Mouse (Mus musculus): ENCODE data around the gene Shld2. TPM values are rescaled to one million over a fixed set of nuclear protein-coding genes. Genes with fewer than 3 reads are reported as not detected.
A peak's percentile ranks its signal among the peaks of the same experiment; 100 is the strongest.

Shld2 gene
- polyA plus RNA-seq, 1 experiment from 2014 or later = 6.0 TPM

DNA sequence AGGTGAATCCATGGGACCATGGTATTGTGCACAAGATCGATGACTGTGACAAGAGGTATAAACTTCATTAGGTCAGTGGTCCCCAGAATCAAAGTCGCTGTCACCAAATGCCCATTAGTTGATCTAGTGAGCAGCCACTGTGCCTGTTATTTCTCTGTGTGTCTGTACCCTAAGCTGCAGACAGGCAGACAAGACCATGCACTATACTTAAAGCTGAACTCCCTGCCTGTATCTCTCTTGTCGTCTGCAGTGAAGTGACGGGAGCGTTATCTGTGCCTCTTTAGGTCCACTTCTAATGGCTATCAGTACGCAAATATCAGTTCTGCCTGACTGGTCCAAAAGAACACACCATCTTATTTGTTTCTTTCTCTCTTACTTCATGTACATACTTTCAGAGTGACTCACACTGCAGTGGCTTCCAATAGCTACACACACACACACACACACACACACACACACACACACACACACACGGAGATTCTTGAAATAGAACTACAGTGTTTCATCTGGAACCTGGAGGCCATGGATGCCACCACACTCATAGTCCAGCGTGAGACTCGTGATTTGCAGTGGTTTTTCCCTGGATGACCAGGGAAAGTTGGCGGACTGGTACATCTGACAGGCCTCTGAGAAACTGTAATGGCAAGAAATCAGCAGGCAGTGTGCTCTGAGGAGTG is 81.3 kb downstream of the Shld2 start:
- Histone ChIP-seq H3K4me2 (no peak overlapping the region), H3K4me1 (replicated peaks) (no peaks in the 10 kb centered on the region), H3K27me3 (no peaks in the 10 kb centered on the region), H3K4me3 (no peak overlapping the region), H3K9me3 (no peaks in the 10 kb centered on the region), H3K27ac (replicated peaks) (no peak overlapping the region), H3K9ac (no peak overlapping the region), H3K36me3 (no peaks in the 10 kb centered on the region)
- 92% methylated on average over 10 of the region's 10 CpGs for WGBS
- ATAC-seq (ENCODE audit: low read depth) = no peak

DNA sequence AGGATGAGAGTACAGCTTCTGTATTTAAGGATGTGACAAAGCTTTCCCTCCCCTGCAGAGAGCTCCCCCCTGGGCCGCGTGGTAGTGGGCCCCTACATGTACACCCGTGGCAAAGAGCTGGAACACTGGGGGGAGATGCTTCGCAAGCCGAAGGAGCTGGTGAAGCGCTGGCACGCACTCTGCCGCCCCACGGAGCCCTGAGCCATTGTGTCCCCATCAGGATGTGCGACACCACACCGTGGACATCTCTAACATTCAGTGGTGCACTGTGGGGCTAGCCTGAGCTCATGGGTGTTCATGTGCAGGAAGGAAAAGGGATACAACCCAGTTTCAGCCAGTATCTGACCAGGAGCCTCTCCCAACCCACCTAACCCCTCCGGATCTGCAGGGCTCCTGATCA is 82.3 kb downstream of the Shld2 start:
- Histone ChIP-seq H3K27me3 (no peaks in the 10 kb centered on the region), H3K4me1 (replicated peaks) (no peaks in the 10 kb centered on the region), H3K9me3 (no peaks in the 10 kb centered on the region), H3K4me2 (no peak overlapping the region), H3K27ac (replicated peaks) (no peak overlapping the region), H3K36me3 (no peaks in the 10 kb centered on the region), H3K4me3 (no peak overlapping the region), H3K9ac (no peak overlapping the region)
- no peak for ATAC-seq (ENCODE audit: low read depth)
- WGBS = 86% methylated on average over 12 of the region's 12 CpGs

DNA sequence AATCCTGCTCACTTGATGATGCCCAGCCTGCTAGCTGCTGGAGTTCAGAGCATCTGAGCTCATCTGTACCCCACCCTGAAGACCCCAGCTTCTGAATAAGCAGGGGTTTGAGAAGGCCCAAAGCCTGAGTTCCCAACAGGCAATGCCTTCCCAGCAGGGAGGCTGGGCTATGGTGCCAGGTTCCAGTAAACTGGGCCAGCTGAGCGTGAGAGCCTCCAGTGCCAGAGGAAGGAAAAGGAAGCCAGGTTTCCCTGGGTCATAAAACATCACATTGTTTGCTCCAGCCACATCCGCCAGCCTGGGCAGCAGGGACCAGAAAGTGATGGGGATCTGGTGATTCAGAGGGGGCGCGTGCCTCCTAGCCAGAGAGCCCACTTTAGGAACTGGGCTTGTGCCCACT is 83.7 kb downstream of the Shld2 start:
- H3K27ac ChIP-seq (replicated peaks) = no peak overlapping the region
- no peak overlapping the region for H3K4me3 ChIP-seq
- H3K27me3 ChIP-seq = 0 out of 2 replicates have a peak, but pooled peaks cover 4% of the 10 kb centered on the region
- no peaks in the 10 kb centered on the region for H3K9me3 ChIP-seq
- WGBS = 64% methylated on average over 4 of the region's 4 CpGs
- H3K36me3 ChIP-seq = no peaks in the 10 kb centered on the region
- ATAC-seq (ENCODE audit: low read depth) = no peak
- H3K4me2 ChIP-seq = no peak overlapping the region
- H3K9ac ChIP-seq = no peak overlapping the region
- no peaks in the 10 kb centered on the region for H3K4me1 ChIP-seq (replicated peaks)

DNA sequence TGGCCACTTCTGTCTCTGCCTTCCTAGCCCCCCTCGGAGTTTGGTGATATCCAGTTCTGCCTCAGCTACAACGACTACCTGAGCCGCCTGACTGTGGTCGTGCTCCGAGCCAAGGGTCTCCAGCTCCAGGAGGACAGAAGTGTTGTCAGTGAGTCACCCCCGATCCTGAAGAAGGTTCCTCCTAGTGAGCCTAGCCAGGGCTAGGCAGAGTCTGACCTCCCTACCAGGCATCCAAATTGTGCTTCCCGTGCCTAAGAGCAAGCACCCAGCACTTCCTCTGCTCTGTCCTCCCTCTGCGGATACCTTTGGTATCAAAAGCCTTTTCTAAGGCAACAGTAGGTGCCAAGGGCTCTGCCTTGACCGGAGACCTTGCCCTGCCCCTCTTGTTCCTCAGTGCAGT is 84.3 kb downstream of the Shld2 start:
- H3K9me3 ChIP-seq = no peaks in the 10 kb centered on the region
- no peak overlapping the region for H3K27ac ChIP-seq (replicated peaks)
- no peaks in the 10 kb centered on the region for H3K36me3 ChIP-seq
- WGBS = 87% methylated on average over 9 of the region's 9 CpGs
- H3K9ac ChIP-seq = no peak overlapping the region
- H3K4me2 ChIP-seq = no peak overlapping the region
- H3K27me3 ChIP-seq = peaks cover 10% of the 10 kb centered on the region
- no peak overlapping the region for H3K4me3 ChIP-seq
- no peak for ATAC-seq (ENCODE audit: low read depth)
- no peaks in the 10 kb centered on the region for H3K4me1 ChIP-seq (replicated peaks)

DNA sequence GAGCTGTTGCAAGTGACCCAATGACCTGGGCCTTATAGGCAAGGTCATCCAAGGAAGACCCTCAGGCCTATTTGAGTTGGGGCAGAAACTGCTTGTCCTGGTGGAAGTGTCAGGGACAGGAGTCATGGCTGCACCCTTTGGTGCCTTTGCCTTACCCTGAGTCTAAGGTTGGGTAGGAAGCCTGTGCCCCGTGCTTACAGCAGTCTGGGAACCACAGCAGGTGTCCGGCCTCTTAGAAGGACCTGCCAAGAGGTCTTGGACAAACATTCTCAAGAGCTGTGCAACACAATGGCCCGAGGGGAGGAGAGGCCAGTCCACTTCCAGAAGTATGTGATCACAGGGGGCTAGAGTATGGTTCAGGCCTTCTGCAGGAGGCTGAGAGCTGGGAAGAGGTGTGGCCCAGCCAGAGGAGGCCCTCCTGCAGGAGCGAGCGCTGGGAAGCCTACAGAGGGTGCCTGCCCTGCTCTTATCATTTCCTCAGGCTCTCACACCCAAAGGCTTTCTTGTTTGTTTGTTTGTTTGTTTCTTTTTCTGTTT is 86.9 kb downstream of the Shld2 start:
- Histone ChIP-seq H3K36me3 (no peaks in the 10 kb centered on the region), H3K27ac (replicated peaks) (no peak overlapping the region), H3K4me3 (no peak overlapping the region), H3K27me3 (peaks cover 35% of the 10 kb centered on the region), H3K9me3 (no peaks in the 10 kb centered on the region), H3K9ac (no peak overlapping the region), H3K4me1 (replicated peaks) (peaks cover 4% of the 10 kb centered on the region), H3K4me2 (no peak overlapping the region)
- 78% methylated on average over 5 of the region's 5 CpGs for WGBS
- ATAC-seq (ENCODE audit: low read depth) = no peak

DNA sequence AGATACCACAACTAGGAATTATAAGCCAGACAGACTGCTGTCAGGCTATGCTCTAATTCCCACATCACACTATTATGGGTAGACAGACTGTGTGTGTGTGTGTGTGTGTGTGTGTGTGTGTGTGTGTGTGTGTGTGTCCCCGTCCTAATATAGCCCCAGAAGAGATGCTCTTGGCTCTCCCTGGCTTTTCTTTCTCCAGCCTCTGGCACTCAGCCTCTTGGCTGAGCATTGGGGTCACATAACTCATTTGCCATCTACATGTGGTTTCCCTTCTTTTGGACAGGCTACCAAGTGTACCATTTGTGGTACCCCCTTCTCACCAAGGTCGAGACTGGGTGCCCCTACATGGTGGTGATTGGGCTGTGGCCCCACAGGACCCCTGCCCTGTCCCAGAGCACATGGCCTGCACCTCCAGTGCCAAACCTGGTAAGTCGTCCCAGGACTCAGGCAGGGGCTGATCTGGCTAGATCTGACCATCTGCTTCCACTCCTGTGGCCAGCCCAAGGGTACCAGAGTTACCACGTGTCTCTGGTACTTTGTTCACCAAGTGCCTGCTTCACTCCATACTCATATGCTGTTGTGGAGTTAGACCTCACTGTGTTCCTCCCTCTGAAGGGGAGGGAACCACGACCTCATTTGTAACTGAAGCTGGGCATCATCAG is 88.7 kb downstream of the Shld2 start:
- no peak for ATAC-seq (ENCODE audit: low read depth)
- Histone ChIP-seq H3K27me3 (peaks cover 35% of the 10 kb centered on the region), H3K4me1 (replicated peaks) (peaks cover 4% of the 10 kb centered on the region), H3K4me2 (no peak overlapping the region), H3K27ac (replicated peaks) (no peak overlapping the region), H3K9me3 (no peaks in the 10 kb centered on the region), H3K36me3 (no peaks in the 10 kb centered on the region), H3K9ac (no peak overlapping the region), H3K4me3 (no peak overlapping the region)
- WGBS = 77% methylated on average over 5 of the region's 5 CpGs

DNA sequence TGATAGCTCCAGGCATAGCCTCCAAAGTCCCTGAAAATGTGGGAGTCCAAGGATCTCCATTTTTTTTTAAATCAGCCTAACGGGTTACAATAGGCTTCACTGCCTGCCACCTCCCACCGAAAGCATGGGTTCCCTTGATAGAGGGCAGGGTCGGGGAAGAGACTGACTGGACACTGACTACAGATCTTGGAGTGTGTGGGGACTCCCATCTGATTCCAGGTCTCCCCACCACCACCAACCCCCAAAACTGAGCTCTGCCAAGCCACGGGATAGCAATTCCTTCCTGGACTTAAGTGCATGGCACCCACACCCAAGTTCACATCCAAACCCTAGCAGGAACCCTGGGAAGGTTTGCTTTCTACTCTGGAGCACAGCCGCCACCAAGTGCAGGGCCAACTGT is 89.9 kb downstream of the Shld2 start:
- 79% methylated on average over 5 of the region's 5 CpGs for WGBS
- no peak for ATAC-seq (ENCODE audit: low read depth)

DNA sequence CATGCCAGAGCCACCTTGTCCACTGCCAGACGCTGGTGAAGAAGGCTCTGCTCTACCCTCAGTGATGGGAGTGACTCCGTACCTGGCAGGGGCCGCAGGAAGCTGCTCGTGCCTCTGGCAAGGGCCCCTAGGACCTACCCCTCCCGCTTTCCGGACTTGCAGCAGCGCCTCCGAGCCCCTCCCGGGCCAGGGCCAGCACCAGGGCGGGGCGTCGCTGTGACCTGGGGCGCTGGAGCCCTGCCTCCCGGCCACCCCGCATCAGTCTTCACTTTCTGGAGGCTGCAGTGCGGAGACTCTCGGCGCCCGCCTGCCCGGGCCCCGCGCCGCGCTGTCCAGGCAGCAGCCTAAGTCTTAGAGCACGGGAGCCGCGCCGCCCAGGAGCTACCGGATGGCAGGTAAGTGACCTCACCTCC is 90.5 kb downstream of the Shld2 start:
- H3K4me3 ChIP-seq = peak overlapping the region; percentile 24
- H3K27me3 ChIP-seq = peaks cover 35% of the 10 kb centered on the region
- H3K9ac ChIP-seq = no peak overlapping the region
- ATAC-seq (ENCODE audit: low read depth) = peak; percentile 53
- no peaks in the 10 kb centered on the region for H3K9me3 ChIP-seq
- H3K27ac ChIP-seq (replicated peaks) = no peak overlapping the region
- H3K4me1 ChIP-seq (replicated peaks) = peaks cover 4% of the 10 kb centered on the region
- H3K36me3 ChIP-seq = no peaks in the 10 kb centered on the region
- WGBS = 4% methylated on average over 29 of the region's 29 CpGs
- H3K4me2 ChIP-seq = peak overlapping the region; percentile 51

More for the DNA sequence above, 89.9 kb downstream of the Shld2 start:
- no peak overlapping the region for H3K9ac ChIP-seq
- H3K4me3 ChIP-seq = no peak overlapping the region
- H3K27ac ChIP-seq (replicated peaks) = no peak overlapping the region
- peaks cover 35% of the 10 kb centered on the region for H3K27me3 ChIP-seq
- H3K4me1 ChIP-seq (replicated peaks) = peaks cover 4% of the 10 kb centered on the region
- H3K9me3 ChIP-seq = no peaks in the 10 kb centered on the region
- no peak overlapping the region for H3K4me2 ChIP-seq
- no peaks in the 10 kb centered on the region for H3K36me3 ChIP-seq

DNA sequence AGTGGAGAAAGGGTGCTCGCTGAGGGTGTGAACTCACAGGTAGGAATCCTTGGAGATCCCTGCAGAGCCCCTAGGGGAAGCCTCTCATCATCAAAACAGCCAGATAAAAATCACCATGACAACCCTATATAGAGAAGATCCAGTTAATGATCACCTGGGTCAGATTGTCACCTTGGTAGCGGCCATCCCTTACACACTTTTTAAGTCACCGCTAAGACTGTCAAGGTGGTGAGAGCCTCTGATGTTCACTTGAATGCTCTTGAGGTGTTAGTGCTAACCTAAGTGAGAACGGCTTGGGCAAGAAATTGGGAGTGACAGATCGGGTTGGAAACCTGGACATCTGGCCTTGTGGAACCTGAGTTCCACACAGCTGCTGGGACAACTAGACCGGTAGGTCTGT is 91.0 kb downstream of the Shld2 start, which contains the start of gene Syt15:
TSS of gene Syt15 (plus strand) at position 301 of the 400 bp plus-strand sequence.
- peak within 1 kb of the TSS; percentile 51 for H3K4me2 ChIP-seq
- no peak for ATAC-seq (ENCODE audit: low read depth)
- WGBS = 74% methylated on average over 6 of the region's 6 CpGs
- H3K36me3 ChIP-seq = no peaks in the 10 kb centered on the region
- peaks cover 35% of the 10 kb centered on the region for H3K27me3 ChIP-seq
- no peaks in the 10 kb centered on the region for H3K9me3 ChIP-seq
- H3K4me3 ChIP-seq = peak within 1 kb of the TSS; percentile 24
- H3K27ac ChIP-seq (replicated peaks) = no peak within 1 kb of the TSS
- H3K9ac ChIP-seq = no peak within 1 kb of the TSS
- H3K4me1 ChIP-seq (replicated peaks) = peaks cover 4% of the 10 kb centered on the region

DNA sequence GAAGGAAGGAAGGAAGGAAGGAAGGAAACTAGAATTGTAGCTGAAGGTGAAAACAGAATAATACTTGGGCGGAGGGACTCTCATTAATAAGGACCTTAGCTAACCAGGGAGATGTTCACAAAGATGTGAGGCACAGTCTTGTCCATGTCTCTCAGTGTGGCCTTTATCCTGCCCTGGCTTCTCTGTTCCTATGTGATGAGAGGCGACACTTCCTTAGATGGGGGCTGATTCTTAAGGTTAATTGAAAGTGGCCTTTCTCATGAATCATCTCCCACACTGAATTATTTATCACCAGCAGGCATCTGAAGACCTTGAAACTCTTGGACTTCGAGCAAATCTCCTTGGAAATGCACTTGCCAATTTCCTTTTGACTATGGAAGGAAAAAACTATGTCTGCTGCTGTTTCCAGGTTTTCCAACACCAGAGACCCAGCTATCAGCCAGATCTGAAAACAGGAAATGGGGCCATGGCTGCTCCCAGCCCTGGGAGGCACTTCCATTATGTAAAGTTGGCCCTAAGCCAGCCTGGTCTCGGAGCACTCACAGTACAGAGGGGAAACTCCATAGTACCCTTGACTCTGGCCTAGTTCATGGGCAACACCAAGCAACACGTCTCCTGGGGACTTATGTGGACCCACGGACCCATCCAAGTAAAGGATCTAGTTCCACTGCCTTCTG is 94.7 kb downstream of the Shld2 start:
- Histone ChIP-seq H3K36me3 (no peaks in the 10 kb centered on the region), H3K27me3 (peaks cover 21% of the 10 kb centered on the region), H3K9ac (no peak overlapping the region), H3K27ac (replicated peaks) (no peak overlapping the region), H3K9me3 (no peaks in the 10 kb centered on the region), H3K4me1 (replicated peaks) (peaks cover 4% of the 10 kb centered on the region), H3K4me3 (no peak overlapping the region), H3K4me2 (no peak overlapping the region)
- ATAC-seq (ENCODE audit: low read depth) = no peak
- WGBS = 63% methylated on average over 6 of the region's 6 CpGs

DNA sequence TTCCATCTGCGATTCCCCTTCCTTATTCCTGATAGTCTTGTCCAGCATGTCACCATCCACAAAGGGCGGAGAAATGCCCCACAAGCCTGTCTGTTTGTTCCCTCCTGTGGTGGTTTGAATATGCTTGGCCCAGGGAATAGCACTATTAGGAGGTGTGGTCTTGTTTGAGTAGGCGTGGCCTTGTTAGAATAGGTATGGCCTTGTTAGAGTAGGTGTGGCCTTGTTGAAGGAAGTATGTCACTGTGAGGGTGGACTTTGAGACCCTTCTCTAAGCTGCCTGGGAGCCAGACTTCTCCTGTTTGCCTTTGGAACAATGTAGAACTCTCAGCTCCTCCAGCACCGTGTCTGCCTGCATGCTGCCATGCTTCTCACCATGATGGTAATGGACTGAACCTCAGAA is 100.4 kb downstream of the Shld2 start:
- Histone ChIP-seq H3K27me3 (no peaks in the 10 kb centered on the region), H3K4me1 (replicated peaks) (no peaks in the 10 kb centered on the region), H3K4me3 (no peak overlapping the region), H3K9ac (no peak overlapping the region), H3K9me3 (no peaks in the 10 kb centered on the region), H3K36me3 (no peaks in the 10 kb centered on the region), H3K27ac (replicated peaks) (no peak overlapping the region), H3K4me2 (no peak overlapping the region)
- ATAC-seq (ENCODE audit: low read depth) = no peak
- WGBS = 91% methylated on average over 4 of the region's 4 CpGs

DNA sequence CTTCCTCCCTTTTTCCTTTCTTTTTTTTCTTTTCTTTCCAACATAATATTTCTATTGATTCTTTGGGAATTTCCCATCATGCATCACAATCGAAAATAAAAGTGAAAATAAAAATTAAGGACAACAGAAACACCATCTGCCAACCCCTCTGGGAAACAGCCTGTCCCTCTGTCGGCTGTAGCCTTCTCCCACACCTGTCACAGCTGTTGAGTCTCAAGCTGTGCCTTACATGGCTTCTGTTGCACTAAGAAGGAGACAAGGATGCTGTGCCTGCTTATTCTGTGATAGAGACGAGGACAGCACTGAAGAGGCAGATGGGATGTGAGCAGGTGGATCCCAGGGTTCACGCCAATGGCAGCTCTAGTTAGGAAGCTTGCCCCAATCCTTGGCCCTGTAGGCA is 101.2 kb downstream of the Shld2 start:
- no peaks in the 10 kb centered on the region for H3K36me3 ChIP-seq
- no peak overlapping the region for H3K4me2 ChIP-seq
- H3K4me1 ChIP-seq (replicated peaks) = no peaks in the 10 kb centered on the region
- no peak for ATAC-seq (ENCODE audit: low read depth)
- WGBS = 53% methylated on average over 4 of the region's 4 CpGs
- no peak overlapping the region for H3K9ac ChIP-seq
- no peak overlapping the region for H3K4me3 ChIP-seq
- no peaks in the 10 kb centered on the region for H3K9me3 ChIP-seq
- H3K27me3 ChIP-seq = no peaks in the 10 kb centered on the region
- H3K27ac ChIP-seq (replicated peaks) = no peak overlapping the region
